In genomic region chr14:32825426-32826032, GRCm38 (mm10) we compare ENCODE assay signal across 8 mouse cellular contexts. TPM values are rescaled to one million over a fixed set of nuclear protein-coding genes. Genes with fewer than 3 reads are reported as not detected.
A peak's percentile ranks its signal among the peaks of the same experiment; 100 is the strongest.
DNase-seq lines count a peak whose midpoint lies in the region; ATAC-seq and TF ChIP-seq lines count a peak whose summit lies in the region.

No protein-coding gene starts in this region.

- no peak overlapping the region for H3K4me3 ChIP-seq in intestine, postnatal 0 days (ENCODE audit: low read depth, low read length)
- no peak overlapping the region for H3K4me3 ChIP-seq in lung, embryonic 14.5 days (ENCODE audit: low read depth, low read length)
- no peak overlapping the region for H3K4me3 ChIP-seq in stomach, embryonic 15.5 days (replicated peaks)

- no peaks in the 10 kb centered on the region for H3K9me3 ChIP-seq in intestine, postnatal 0 days (ENCODE audit: control insufficient read depth)
- H3K9me3 ChIP-seq in lung, embryonic 14.5 days (ENCODE audit: low read depth, low read length), result no peaks in the 10 kb centered on the region
- no peaks in the 10 kb centered on the region for H3K9me3 ChIP-seq in stomach, embryonic 15.5 days

- H3K27ac ChIP-seq in intestine, postnatal 0 days (ENCODE audit: low read depth, low read length), result no peak overlapping the region
- peak overlapping the region; percentile 63 for H3K27ac ChIP-seq in lung, embryonic 14.5 days (ENCODE audit: low read depth)
- H3K27ac ChIP-seq in stomach, embryonic 15.5 days, result peak overlapping the region; percentile 62

- no peak overlapping the region for H3K9ac ChIP-seq in intestine, postnatal 0 days (ENCODE audit: low read depth, low read length)
- H3K9ac ChIP-seq in lung, embryonic 14.5 days, result no peak overlapping the region
- H3K9ac ChIP-seq in stomach, embryonic 15.5 days, result no peak overlapping the region

- TF ChIP-seq CTCF in intestine, postnatal 0 days (IDR thresholded peaks at IDR 0.05; ENCODE audit: low read depth), result no peak
- no peak for TF ChIP-seq CTCF in lung, embryonic 14.5 days (IDR thresholded peaks at IDR 0.05; ENCODE audit: low read depth)

- peaks cover 15% of the 10 kb centered on the region; the same call in 1 of the 2 replicates for H3K4me1 ChIP-seq in intestine, postnatal 0 days (replicated peaks; ENCODE audit: control insufficient read depth, insufficient read depth, low read length)
- H3K4me1 ChIP-seq in lung, embryonic 14.5 days (ENCODE audit: insufficient read depth), result peaks cover 37% of the 10 kb centered on the region
- H3K4me1 ChIP-seq in stomach, embryonic 15.5 days, result peaks cover 35% of the 10 kb centered on the region

- H3K4me2 ChIP-seq in intestine, postnatal 0 days (replicated peaks; ENCODE audit: low read depth), result peak overlapping the region; percentile 32; the same call in 1 of the 2 replicates
- peak overlapping the region; percentile 41 for H3K4me2 ChIP-seq in lung, embryonic 14.5 days
- H3K4me2 ChIP-seq in stomach, embryonic 15.5 days, result peak overlapping the region; percentile 32

- H3K27me3 ChIP-seq in intestine, postnatal 0 days (replicated peaks; ENCODE audit: control insufficient read depth, insufficient read depth, low read length), result no peaks in the 10 kb centered on the region
- no peaks in the 10 kb centered on the region for H3K27me3 ChIP-seq in lung, embryonic 14.5 days (ENCODE audit: insufficient read depth, low read length)
- H3K27me3 ChIP-seq in stomach, embryonic 15.5 days (replicated peaks), result no peaks in the 10 kb centered on the region

- no peaks in the 10 kb centered on the region for H3K36me3 ChIP-seq in intestine, postnatal 0 days (ENCODE audit: control insufficient read depth, insufficient read depth)
- H3K36me3 ChIP-seq in lung, embryonic 14.5 days (ENCODE audit: insufficient read depth), result no peaks in the 10 kb centered on the region
- H3K36me3 ChIP-seq in stomach, embryonic 15.5 days, result no peaks in the 10 kb centered on the region

- peak; percentile 63 for DNase-seq in adrenal gland, postnatal 10 days
- DNase-seq in adrenal gland, adult 8-10 months, result no peak
- DNase-seq in heart, adult 18-20 months, result peak; percentile 37 to 51
- peak; percentile 98 for DNase-seq in lung, embryonic 14.5 days
- DNase-seq in thymus, postnatal 0 days (ENCODE audit: low spot score), result no peak

- ATAC-seq in intestine, postnatal 0 days, result peak; percentile 62
- peak; percentile 89 for ATAC-seq in lung, embryonic 14.5 days (ENCODE audit: insufficient read depth)
- ATAC-seq in stomach, embryonic 15.5 days (ENCODE audit: insufficient read depth, low FRiP score, low read depth), result peak; percentile 66
- no peak for ATAC-seq in monocyte, adult 5-6 weeks (replicated peaks; ENCODE audit: insufficient number of reproducible peaks, low FRiP score, low TSS enrichment, poor library complexity, severe bottlenecking)

- WGBS in intestine, postnatal 0 days, result 9% methylated on average over 11 of the region's 11 CpGs
- WGBS in lung, embryonic 14.5 days, result 4% methylated on average over 11 of the region's 11 CpGs
- WGBS in stomach, embryonic 15.5 days, result 6% methylated on average over 11 of the region's 11 CpGs

RNA-seq across cellular contexts. Expression of gene Fam170b, which starts 8.2 kb away (rescaled TPM):
- total RNA-seq in adrenal gland, postnatal 10 days (2021), result not detected
- under 1 TPM; 0.13 to 0.28 (median 0.19) TPM for total RNA-seq in adrenal gland, adult 8-10 months (2022)
- not detected for total RNA-seq in heart, adult 18-20 months (2021)
- polyA plus RNA-seq in intestine, postnatal 0 days (2015; fragmentation: Nextera tagmentation; extraction: Ambion mirVana), result not detected in 2 replicates
- 0.17 TPM in 1 of 2 replicates, not detected in the other for polyA plus RNA-seq in lung, embryonic 14.5 days (2014; fragmentation: Nextera tagmentation; extraction: Ambion mirVana)
- not detected in 2 replicates for polyA plus RNA-seq in stomach, embryonic 15.5 days (2015; fragmentation: Nextera tagmentation; extraction: Ambion mirVana)
- 0.67 TPM in 1 of 3 replicates, not detected in the others for total RNA-seq in monocyte, adult 5-6 weeks (2017)
- polyA plus RNA-seq in thymus, postnatal 0 days (2015; fragmentation: Nextera tagmentation; extraction: Ambion mirVana), result not detected in 2 replicates

RNA-seq across cellular contexts. Expression of gene Vstm4, which starts 31.0 kb away (rescaled TPM):
- total RNA-seq in adrenal gland, postnatal 10 days (2021), result 10 to 100 TPM; 23.5 to 24.7 TPM
- total RNA-seq in adrenal gland, adult 8-10 months (2022), result 10 to 100 TPM; 15.7 to 22.0 (median 18.1) TPM
- 1 to 10 TPM; 8.4 to 8.7 TPM for total RNA-seq in heart, adult 18-20 months (2021)
- polyA plus RNA-seq in intestine, postnatal 0 days (2015; fragmentation: Nextera tagmentation; extraction: Ambion mirVana), result 13.1 and 13.5 TPM in 2 replicates
- 52.5 and 56.2 TPM in 2 replicates for polyA plus RNA-seq in lung, embryonic 14.5 days (2014; fragmentation: Nextera tagmentation; extraction: Ambion mirVana)
- polyA plus RNA-seq in stomach, embryonic 15.5 days (2015; fragmentation: Nextera tagmentation; extraction: Ambion mirVana), result 35.2 and 38.3 TPM in 2 replicates
- total RNA-seq in monocyte, adult 5-6 weeks (2017), result not detected in 3 replicates
- 3.7 and 4.0 TPM in 2 replicates for polyA plus RNA-seq in thymus, postnatal 0 days (2015; fragmentation: Nextera tagmentation; extraction: Ambion mirVana)

RNA-seq across cellular contexts. Expression of gene Tmem273, which starts 39.8 kb away (rescaled TPM):
- 1 to 10 TPM; 1.7 to 2.2 TPM for total RNA-seq in adrenal gland, postnatal 10 days (2021)
- total RNA-seq in adrenal gland, adult 8-10 months (2022), result 1 to 10 TPM; 2.0 to 5.7 (median 3.3) TPM
- under 1 TPM; 0.39 to 0.50 TPM for total RNA-seq in heart, adult 18-20 months (2021)
- 0.98 and 1.2 TPM in 2 replicates for polyA plus RNA-seq in intestine, postnatal 0 days (2015; fragmentation: Nextera tagmentation; extraction: Ambion mirVana)
- polyA plus RNA-seq in lung, embryonic 14.5 days (2014; fragmentation: Nextera tagmentation; extraction: Ambion mirVana), result 1.1 and 1.4 TPM in 2 replicates
- 0.63 and 1.4 TPM in 2 replicates for polyA plus RNA-seq in stomach, embryonic 15.5 days (2015; fragmentation: Nextera tagmentation; extraction: Ambion mirVana)
- total RNA-seq in monocyte, adult 5-6 weeks (2017), result 1.5 to 3.5 TPM in 2 of 3 replicates, not detected in the other
- polyA plus RNA-seq in thymus, postnatal 0 days (2015; fragmentation: Nextera tagmentation; extraction: Ambion mirVana), result 0.63 and 1.0 TPM in 2 replicates

Comparison
In these comparisons a context has a peak if more than half of its experiments do, and no peak if none do; other contexts are left out.
1. DNase-seq: peak in adrenal gland, postnatal 10 days (single experiment), heart, adult 18-20 months (2 of 2) and lung, embryonic 14.5 days (single experiment); none in adrenal gland, adult 8-10 months (single experiment) and thymus, postnatal 0 days (single experiment).
2. Peak in every context shown above with its lines, with median percentiles within 50 percentile points of each other: H3K4me2 ChIP-seq.